Mouse (Mus musculus) testis, adult 2 months (tissue): ENCODE measurements around the gene Lrp5.

Experiments used
- CTCF ChIP-seq: fragments of 200-500 bp; IDR thresholded peaks from 2 replicates; pipeline ENCODE4 v1.5.1; 2012; ENCODE audit warnings: low read depth, mild to moderate bottlenecking, inconsistent platforms, low read length, moderate library complexity; ENCODE audit not compliant: control insufficient read depth, insufficient read depth, insufficient replicate concordance
- POLR2A ChIP-seq: fragments of 200-500 bp; IDR thresholded peaks from 2 replicates; pipeline ENCODE4 v1.6.1; 2012; ENCODE audit warnings: low read depth, mild to moderate bottlenecking, inconsistent platforms, low read length, moderate library complexity; ENCODE audit not compliant: control insufficient read depth

DNA sequence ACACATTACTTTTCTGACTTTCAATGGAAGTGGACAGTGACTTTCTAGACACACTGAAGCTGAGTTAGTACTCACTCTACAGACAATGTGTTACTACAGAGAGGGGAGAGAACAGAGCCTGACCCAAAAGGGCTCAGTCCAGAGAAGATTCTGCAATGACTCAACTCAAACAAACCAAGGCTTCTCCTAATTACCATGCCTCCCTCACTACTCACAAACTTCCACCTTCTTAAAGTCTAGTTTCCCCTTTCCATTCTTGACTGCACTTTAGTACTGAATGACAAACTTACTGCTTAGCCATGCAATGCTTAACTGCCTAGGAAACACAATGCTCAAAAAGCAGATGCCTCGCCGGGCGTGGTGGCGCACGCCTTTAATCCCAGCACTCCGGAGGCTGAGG, 148.7 kb downstream of the Lrp5 start:
- TF ChIP-seq CTCF (no peak), POLR2A (no peak)
